In the genomic region with DNA sequence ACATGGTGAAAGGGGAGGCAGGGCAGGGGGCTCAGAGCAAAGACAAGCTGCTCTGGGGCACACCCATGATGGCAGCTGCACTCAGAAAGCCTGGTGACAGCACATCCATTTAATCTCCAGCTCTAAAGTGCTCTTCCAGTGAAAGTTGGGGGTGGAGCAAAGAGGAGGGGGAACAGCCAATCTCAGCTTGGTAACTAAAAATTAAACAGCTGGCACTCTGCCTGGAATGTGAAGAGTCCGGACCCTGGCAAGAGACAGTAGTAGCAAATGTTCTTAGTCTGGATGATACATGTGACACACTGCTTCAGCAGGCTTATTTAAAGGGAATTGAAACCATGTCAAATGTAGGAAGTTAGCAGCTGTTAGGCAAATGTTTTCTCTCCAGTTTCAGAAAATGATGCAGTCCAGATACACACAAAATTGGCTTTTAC, we compare ENCODE assay signal across 8 mouse cellular contexts. TPM values are rescaled to one million over a fixed set of nuclear protein-coding genes. Genes with fewer than 3 reads are reported as not detected.
DNase-seq lines count a peak whose midpoint lies in the region; ATAC-seq and TF ChIP-seq lines count a peak whose summit lies in the region.

No protein-coding gene starts in this region.

- peaks cover 5% of the 10 kb centered on the region for H3K36me3 ChIP-seq in spleen, adult 2 months (ENCODE audit: control insufficient read depth, insufficient read depth, low read length)
- H3K36me3 ChIP-seq in forebrain, embryonic 14.5 days (ENCODE audit: control insufficient read depth, insufficient read depth, low read length): peaks cover 17% of the 10 kb centered on the region
- peaks cover 17% of the 10 kb centered on the region for H3K36me3 ChIP-seq in heart, embryonic 16.5 days (ENCODE audit: control insufficient read depth, insufficient read depth)

- peak overlapping the region; percentile 6; the same call in 1 of the 2 replicates for H3K4me2 ChIP-seq in forebrain, embryonic 14.5 days (ENCODE audit: low read length)
- peak overlapping the region; percentile 65 for H3K4me2 ChIP-seq in heart, embryonic 16.5 days (ENCODE audit: low read depth, low read length)

- H3K9me3 ChIP-seq in forebrain, embryonic 14.5 days (replicated peaks; ENCODE audit: control insufficient read depth, low read length): no peaks in the 10 kb centered on the region
- no peaks in the 10 kb centered on the region for H3K9me3 ChIP-seq in heart, embryonic 16.5 days (replicated peaks; ENCODE audit: control insufficient read depth, low read length)

- H3K9ac ChIP-seq in forebrain, embryonic 14.5 days (ENCODE audit: low read length): no peak overlapping the region; the same call in 1 of the 2 replicates
- peak overlapping the region; percentile 77 for H3K9ac ChIP-seq in heart, embryonic 16.5 days (ENCODE audit: low read length)

- H3K27me3 ChIP-seq in spleen, adult 2 months (ENCODE audit: control insufficient read depth, insufficient read depth, low read length): no peaks in the 10 kb centered on the region
- no peaks in the 10 kb centered on the region for H3K27me3 ChIP-seq in forebrain, embryonic 14.5 days (replicated peaks; ENCODE audit: control insufficient read depth, insufficient read depth, low read length)
- no peaks in the 10 kb centered on the region for H3K27me3 ChIP-seq in heart, embryonic 16.5 days (ENCODE audit: control insufficient read depth, insufficient read depth, low read length)

- peak; percentile 7 to 57 for DNase-seq in spleen, adult 2 months (ENCODE audit: low read depth in 1 of 2, low spot score in 2 of 2)
- DNase-seq in spleen, adult 12 weeks (ENCODE audit: low spot score): no peak
- DNase-seq in forebrain, embryonic 14.5 days (ENCODE audit: low spot score): peak; percentile 96
- peak; percentile 91 to 93 for DNase-seq in kidney, postnatal 25 days
- peak; percentile 80 to 89 for DNase-seq in lung, adult 18-20 months
- peak; percentile 38 for DNase-seq in ovary, postnatal 36 days (ENCODE audit: low spot score)
- no peak for DNase-seq in thymus, postnatal 36 days

- H3K4me1 ChIP-seq in spleen, adult 2 months (ENCODE audit: control insufficient read depth, insufficient read depth, insufficient read length): no peaks in the 10 kb centered on the region; the same call in 1 of the 2 replicates
- peaks cover 6% of the 10 kb centered on the region for H3K4me1 ChIP-seq in forebrain, embryonic 14.5 days (ENCODE audit: control insufficient read depth, insufficient read depth, low read length)
- peaks cover 13% of the 10 kb centered on the region for H3K4me1 ChIP-seq in heart, embryonic 16.5 days (ENCODE audit: control insufficient read depth, insufficient read depth, low read length)

- TF ChIP-seq CTCF in spleen, adult 2 months (IDR thresholded peaks at IDR 0.05; ENCODE audit: extremely low read depth, insufficient read depth, insufficient read length, insufficient replicate concordance): no peak

- H3K4me3 ChIP-seq in spleen, adult 2 months (ENCODE audit: extremely low read depth, insufficient read depth, insufficient read length): peak overlapping the region; percentile 31
- no peak overlapping the region for H3K4me3 ChIP-seq in forebrain, embryonic 14.5 days (ENCODE audit: low read depth, low read length)
- peak overlapping the region; percentile 58 for H3K4me3 ChIP-seq in heart, embryonic 16.5 days (ENCODE audit: low read length)

- TF ChIP-seq POLR2A in spleen, adult 2 months (IDR thresholded peaks at IDR 0.05; ENCODE audit: low read depth, low read length): no peak

- 28% methylated on average over 1 of the region's 1 CpGs for WGBS in spleen, adult 2 months
- WGBS in forebrain, embryonic 14.5 days: 12% methylated on average over 1 of the region's 1 CpGs
- WGBS in heart, embryonic 16.5 days: 2% methylated on average over 1 of the region's 1 CpGs

- ATAC-seq in forebrain, embryonic 14.5 days: peak; percentile 96
- peak; percentile 98 for ATAC-seq in heart, embryonic 16.5 days (replicated peaks; ENCODE audit: extremely low read depth, insufficient read depth, low FRiP score)

- H3K27ac ChIP-seq in spleen, adult 2 months (ENCODE audit: insufficient read depth, low read length): peak overlapping the region; percentile 86
- H3K27ac ChIP-seq in forebrain, embryonic 14.5 days (ENCODE audit: low read depth, low read length): 0 out of 2 replicates have a peak overlapping the region, but pooled peaks have one; percentile 17
- H3K27ac ChIP-seq in heart, embryonic 16.5 days (ENCODE audit: low read length): peak overlapping the region; percentile 98

RNA-seq across cellular contexts. Expression of a gene that starts 23.9 kb away (rescaled TPM):
- polyA plus RNA-seq in spleen, adult 2 months (2012; rRNA removed): 24.3 and 39.8 TPM in 2 replicates
- 42.1 and 50.2 TPM in 2 replicates for polyA plus RNA-seq in forebrain, embryonic 14.5 days (2014; fragmentation: Nextera tagmentation; extraction: Ambion mirVana)
- 35.8 and 47.4 TPM in 2 replicates for polyA plus RNA-seq in heart, embryonic 16.5 days (2015; fragmentation: Nextera tagmentation; extraction: Ambion mirVana)

RNA-seq across cellular contexts. Expression of a gene that starts 27.7 kb away (rescaled TPM):
- 3.9 and 4.0 TPM in 2 replicates for polyA plus RNA-seq in spleen, adult 2 months (2012; rRNA removed)
- polyA plus RNA-seq in forebrain, embryonic 14.5 days (2014; fragmentation: Nextera tagmentation; extraction: Ambion mirVana): 13.0 and 15.8 TPM in 2 replicates
- polyA plus RNA-seq in heart, embryonic 16.5 days (2015; fragmentation: Nextera tagmentation; extraction: Ambion mirVana): 46.1 and 53.8 TPM in 2 replicates

Comparison
In these comparisons a context has a peak if more than half of its experiments do, and no peak if none do; other contexts are left out.
1. DNase-seq: peak in spleen, adult 2 months (2 of 2), forebrain, embryonic 14.5 days (single experiment), kidney, postnatal 25 days (2 of 2), lung, adult 18-20 months (2 of 2) and ovary, postnatal 36 days (single experiment); none in spleen, adult 12 weeks (single experiment) and thymus, postnatal 36 days (0 of 2).
2. H3K27ac ChIP-seq: peak in every context shown above with its lines; median percentile 98 in heart, embryonic 16.5 days; 86 in spleen, adult 2 months; 17 in forebrain, embryonic 14.5 days.